ENCODE assay signal across 10 mouse cellular contexts in genomic region chr2:31827877-31828276, GRCm38 (mm10). TPM values are rescaled to one million over a fixed set of nuclear protein-coding genes. Genes with fewer than 3 reads are reported as not detected.
DNase-seq lines count a peak whose midpoint lies in the region; ATAC-seq and TF ChIP-seq lines count a peak whose summit lies in the region.
"Had no signal": no experiment of that assay in that cellular context is flagged by ENCODE, and none has a peak within 500 bp of the region (broad histone marks: within the 10 kb centered on the region; RNA-seq: fewer than 3 reads in every experiment).

No protein-coding gene starts in this region.

- H3K4me1 ChIP-seq in kidney, adult 2 months (ENCODE audit: control insufficient read depth, insufficient read depth, low read length): no peaks in the 10 kb centered on the region
- H3K4me1 ChIP-seq in kidney, embryonic 16.5 days (ENCODE audit: insufficient read depth, low read length): peaks cover 20% of the 10 kb centered on the region
- peaks cover 54% of the 10 kb centered on the region for H3K4me1 ChIP-seq in hindbrain, embryonic 15.5 days (replicated peaks)

- no peak overlapping the region for H3K27ac ChIP-seq in kidney, adult 2 months (ENCODE audit: insufficient read depth, low read depth, low read length)
- H3K27ac ChIP-seq in kidney, embryonic 16.5 days (ENCODE audit: low read length): no peak overlapping the region
- peak overlapping the region; percentile 58; the same call in 1 of the 2 replicates for H3K27ac ChIP-seq in hindbrain, embryonic 15.5 days (replicated peaks)

- no peaks in the 10 kb centered on the region for H3K27me3 ChIP-seq in kidney, adult 2 months (replicated peaks; ENCODE audit: control insufficient read depth, insufficient read depth, low read length)
- H3K27me3 ChIP-seq in kidney, embryonic 16.5 days (ENCODE audit: insufficient read depth, low read length): no peaks in the 10 kb centered on the region; the same call in 1 of the 2 replicates
- H3K27me3 ChIP-seq in hindbrain, embryonic 15.5 days: no peaks in the 10 kb centered on the region

- H3K4me2 ChIP-seq in kidney, embryonic 16.5 days (replicated peaks; ENCODE audit: low read depth, low read length): no peak overlapping the region
- no peak overlapping the region for H3K4me2 ChIP-seq in hindbrain, embryonic 15.5 days

- no peak overlapping the region for H3K9ac ChIP-seq in kidney, embryonic 16.5 days (replicated peaks; ENCODE audit: low read length)
- no peak overlapping the region for H3K9ac ChIP-seq in hindbrain, embryonic 15.5 days

- H3K9me3 ChIP-seq in kidney, embryonic 16.5 days (ENCODE audit: low read length): no peaks in the 10 kb centered on the region
- no peaks in the 10 kb centered on the region for H3K9me3 ChIP-seq in hindbrain, embryonic 15.5 days

- intact Hi-C loops in left cerebral cortex, postnatal 4 days (cut with DNase I): no loop called here

- TF ChIP-seq POLR2A in kidney, adult 2 months (IDR thresholded peaks at IDR 0.05; ENCODE audit: low read depth, low read length): no peak

- DNase-seq in kidney, adult 2 months: peak; percentile 66
- DNase-seq in cerebellum, postnatal 36 days: peak; percentile 34 to 50
- DNase-seq in left cerebral cortex, postnatal 4 days: peak; percentile 97
- DNase-seq in thymus, postnatal 25 days: no peak
- no peak for DNase-seq in gastrocnemius, adult 18-20 months (ENCODE audit: low spot score)
- DNase-seq in T-cell, adult 2 months (ENCODE audit: low spot score): no peak

- WGBS in kidney, adult 2 months: 20% methylated on average over 7 of the region's 7 CpGs
- 31% methylated on average over 7 of the region's 7 CpGs for WGBS in kidney, embryonic 16.5 days
- 29% methylated on average over 7 of the region's 7 CpGs for WGBS in hindbrain, embryonic 15.5 days

- no peak overlapping the region for H3K4me3 ChIP-seq in kidney, adult 2 months (ENCODE audit: insufficient read depth, low read depth, low read length)
- no peak overlapping the region for H3K4me3 ChIP-seq in kidney, embryonic 16.5 days (ENCODE audit: low read length)
- H3K4me3 ChIP-seq in hindbrain, embryonic 15.5 days: no peak overlapping the region

- no peak for ATAC-seq in kidney, embryonic 16.5 days (ENCODE audit: low FRiP score, low TSS enrichment)
- ATAC-seq in hindbrain, embryonic 15.5 days (ENCODE audit: low FRiP score, low read depth): peak; percentile 38; the same call in 1 of the 2 replicates

- TF ChIP-seq CTCF in kidney, adult 2 months (conservative IDR thresholded peaks at IDR 0.05; ENCODE audit: insufficient read depth, insufficient read length, low read depth, low read length): no peak

- no peaks in the 10 kb centered on the region for H3K36me3 ChIP-seq in kidney, adult 2 months (ENCODE audit: control insufficient read depth, insufficient read depth, low read length)
- no peaks in the 10 kb centered on the region for H3K36me3 ChIP-seq in kidney, embryonic 16.5 days (ENCODE audit: insufficient read depth, low read length)
- no peaks in the 10 kb centered on the region for H3K36me3 ChIP-seq in hindbrain, embryonic 15.5 days

RNA-seq across cellular contexts. Expression of gene Qrfp, which starts 17.5 kb away (rescaled TPM):
- polyA plus RNA-seq in kidney, adult 2 months (2012; rRNA removed): 0.05 and 0.11 TPM in 2 replicates
- polyA plus RNA-seq in kidney, embryonic 16.5 days (2015; fragmentation: Nextera tagmentation; extraction: Ambion mirVana): 0.09 TPM in 1 of 2 replicates, not detected in the other
- polyA plus RNA-seq in hindbrain, embryonic 15.5 days (2015; fragmentation: Nextera tagmentation; extraction: Ambion mirVana): 0.12 TPM in 1 of 2 replicates, not detected in the other
- not detected for total RNA-seq in left cerebral cortex, postnatal 4 days (2021)
- total RNA-seq in gastrocnemius, adult 18-20 months (2021): not detected
- total RNA-seq: liver, adult 2 months; MEL had no signal
- polyA plus RNA-seq: liver, adult 2 months had no signal

RNA-seq across cellular contexts. Expression of gene Fibcd1, which starts 17.9 kb away (rescaled TPM):
- 0.03 and 0.05 TPM in 2 replicates for polyA plus RNA-seq in kidney, adult 2 months (2012; rRNA removed)
- 1.4 and 1.5 TPM in 2 replicates for polyA plus RNA-seq in kidney, embryonic 16.5 days (2015; fragmentation: Nextera tagmentation; extraction: Ambion mirVana)
- 7.7 and 8.1 TPM in 2 replicates for polyA plus RNA-seq in hindbrain, embryonic 15.5 days (2015; fragmentation: Nextera tagmentation; extraction: Ambion mirVana)
- total RNA-seq in left cerebral cortex, postnatal 4 days (2021): 1 to 10 TPM; 3.9 to 9.9 TPM
- under 1 TPM in 1 of 2 experiments, not detected in 1; 0.05 TPM for total RNA-seq in gastrocnemius, adult 18-20 months (2021)
- total RNA-seq: liver, adult 2 months; MEL had no signal
- polyA plus RNA-seq: liver, adult 2 months had no signal

RNA-seq across cellular contexts. Expression of gene Lamc3, which starts 59.2 kb away (rescaled TPM):
- 20.7 and 24.8 TPM in 2 replicates for polyA plus RNA-seq in kidney, adult 2 months (2012; rRNA removed)
- polyA plus RNA-seq in kidney, embryonic 16.5 days (2015; fragmentation: Nextera tagmentation; extraction: Ambion mirVana): 4.1 and 4.7 TPM in 2 replicates
- polyA plus RNA-seq in hindbrain, embryonic 15.5 days (2015; fragmentation: Nextera tagmentation; extraction: Ambion mirVana): 4.9 and 5.4 TPM in 2 replicates
- 10 to 100 TPM; 11.8 to 12.7 TPM for total RNA-seq in left cerebral cortex, postnatal 4 days (2021)
- total RNA-seq in gastrocnemius, adult 18-20 months (2021): under 1 TPM; 0.16 to 0.33 TPM
- total RNA-seq: MEL had no signal

Comparison
In these comparisons a context has a peak if more than half of its experiments do, and no peak if none do; other contexts are left out.
1. DNase-seq: peak in kidney, adult 2 months (single experiment), cerebellum, postnatal 36 days (2 of 2) and left cerebral cortex, postnatal 4 days (single experiment); none in thymus, postnatal 25 days (single experiment), gastrocnemius, adult 18-20 months (single experiment) and T-cell, adult 2 months (single experiment).